Mouse (Mus musculus) intestine, embryonic 16.5 days (tissue): ENCODE results near the gene Ky. TPM values are rescaled to one million over a fixed set of nuclear protein-coding genes. Genes with fewer than 3 reads are reported as not detected.

ENCODE experiments used
- ATAC-seq: fragments of 200-750 bp; cut with Nextera tagmentation; 2 replicates; pipeline ENCODE4 v1.8.0; 2017; ENCODE audit warnings: moderate TSS enrichment, moderate library complexity
- H3K27ac ChIP-seq: fragments of 300-500 bp; sonication (generic); 2 replicates; pipeline ENCODE4 v1.5.1; 2014; ENCODE audit warnings: mild to moderate bottlenecking, low read length
- H3K27me3 ChIP-seq: fragments of 300-500 bp; sonication (generic); replicated peaks from 2 replicates; pipeline ENCODE4 v1.6.1; 2014; ENCODE audit warnings: low read length, control low read depth, mixed read lengths; ENCODE audit not compliant: control insufficient read depth, insufficient read depth
- H3K36me3 ChIP-seq: fragments of 300-500 bp; sonication (generic); 2 replicates; pipeline ENCODE4 v1.6.1; 2014; ENCODE audit warnings: low read length, control low read depth; ENCODE audit not compliant: control insufficient read depth, insufficient read depth
- H3K4me1 ChIP-seq: fragments of 300-500 bp; sonication (generic); 2 replicates; pipeline ENCODE4 v1.6.1; 2014; ENCODE audit warnings: low read length, control low read depth, mixed read lengths; ENCODE audit not compliant: control insufficient read depth, insufficient read depth
- H3K4me2 ChIP-seq: fragments of 300-500 bp; sonication (generic); 2 replicates; pipeline ENCODE4 v1.6.1; 2014; ENCODE audit warnings: low read depth, low read length, control low read depth
- H3K4me3 ChIP-seq: fragments of 300-500 bp; sonication (generic); 2 replicates; pipeline ENCODE4 v1.5.1; 2014; ENCODE audit warnings: mild to moderate bottlenecking, low read length
- H3K9ac ChIP-seq: fragments of 300-500 bp; sonication (generic); 2 replicates; pipeline ENCODE4 v1.6.1; 2014; ENCODE audit warnings: low read depth, low read length
- H3K9me3 ChIP-seq: fragments of 300-500 bp; sonication (generic); 2 replicates; pipeline ENCODE4 v1.6.1; 2016; ENCODE audit warnings: low read length, control low read depth; ENCODE audit not compliant: control insufficient read depth
- WGBS: fragments of 180-500 bp; shearing (Covaris S2); extraction: QIAGEN DNeasy Blood & Tissue Kit; methylation state at CpG from one replicate; pipeline ENCODE4 v1.1.7; 2014; 5-methylcytosine and 5-hydroxymethylcytosine counted together
- polyA plus RNA-seq: library from polyadenylated mRNA; unstranded; fragments of >200 nt; fragmentation: Nextera tagmentation; extraction: Ambion mirVana; gene quantifications from 2 replicates; pipeline ENCODE4 v1.2.1, GENCODE M21; 2015

The Ky gene
- polyA plus RNA-seq = 0.34 TPM in 2 replicates

DNA sequence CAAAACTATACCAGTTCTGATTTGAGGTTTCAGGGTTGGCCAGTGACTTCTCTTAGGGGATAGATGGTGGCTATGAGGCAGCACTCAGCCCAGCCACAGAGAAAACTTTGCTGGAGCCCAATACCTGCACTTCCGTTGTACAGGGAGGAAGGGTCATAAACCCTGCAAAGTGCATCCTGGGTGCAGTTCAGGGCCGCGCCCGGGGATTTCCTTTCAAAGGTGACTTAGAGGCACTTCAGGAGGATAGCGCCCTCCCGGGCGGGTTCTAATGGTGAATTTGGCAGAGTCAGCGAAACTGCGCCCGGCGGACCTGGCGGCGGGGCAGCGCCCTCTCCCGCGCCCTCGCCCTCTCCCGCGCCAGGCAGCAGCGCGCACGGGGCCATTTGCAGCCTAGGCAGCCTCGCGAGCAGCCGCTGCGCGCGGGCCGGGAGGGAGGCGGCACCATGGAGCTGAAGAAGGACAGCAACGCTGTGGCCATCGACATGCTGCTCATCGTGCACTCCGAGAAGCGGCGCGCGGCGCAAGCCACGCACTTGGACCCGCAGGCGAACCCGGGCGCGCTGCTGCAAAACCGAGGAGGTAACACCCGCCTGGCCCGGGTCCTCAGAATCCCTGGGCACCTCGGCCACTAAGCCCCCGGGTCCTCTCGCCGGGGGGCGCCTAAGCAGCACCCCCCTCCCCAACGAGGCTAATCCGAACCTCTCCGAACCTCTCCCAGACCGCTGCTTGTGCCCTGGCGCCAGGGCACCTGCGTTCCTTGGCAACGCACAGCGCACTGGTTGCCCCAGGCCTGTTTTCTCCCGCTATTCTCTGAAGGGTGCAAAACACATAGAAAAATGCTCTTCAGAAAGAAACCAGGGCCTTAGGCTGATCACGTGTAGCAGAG is at the start of gene Ky:
Gene Ky (plus strand): TSS at position 51 of the 886 bp plus-strand sequence.
- Histone ChIP-seq H3K4me2 (peak within 1 kb of the TSS; percentile 78), H3K27me3 (peaks cover 19% of the 10 kb centered on the region; the same call in 1 of the 2 replicates), H3K9me3 (no peaks in the 10 kb centered on the region), H3K4me1 (peaks cover 9% of the 10 kb centered on the region), H3K9ac (peak within 1 kb of the TSS; percentile 43; the same call in 1 of the 2 replicates), H3K27ac (no peak within 1 kb of the TSS), H3K36me3 (no peaks in the 10 kb centered on the region), H3K4me3 (peak within 1 kb of the TSS; percentile 46)
- 2% methylated on average over 63 of the region's 63 CpGs for WGBS
- ATAC-seq = peak; percentile 63

GRCm38 (mm10) chr9:102462251-102462650 is 43.3 kb upstream of the Ky start:
- H3K4me2 ChIP-seq = no peak overlapping the region
- no peaks in the 10 kb centered on the region for H3K9me3 ChIP-seq
- ATAC-seq = no peak
- 93% methylated on average over 10 of the region's 10 CpGs for WGBS
- H3K9ac ChIP-seq = no peak overlapping the region
- H3K27me3 ChIP-seq = no peaks in the 10 kb centered on the region
- H3K4me3 ChIP-seq = no peak overlapping the region
- no peaks in the 10 kb centered on the region for H3K4me1 ChIP-seq
- no peak overlapping the region for H3K27ac ChIP-seq
- no peaks in the 10 kb centered on the region for H3K36me3 ChIP-seq

DNA sequence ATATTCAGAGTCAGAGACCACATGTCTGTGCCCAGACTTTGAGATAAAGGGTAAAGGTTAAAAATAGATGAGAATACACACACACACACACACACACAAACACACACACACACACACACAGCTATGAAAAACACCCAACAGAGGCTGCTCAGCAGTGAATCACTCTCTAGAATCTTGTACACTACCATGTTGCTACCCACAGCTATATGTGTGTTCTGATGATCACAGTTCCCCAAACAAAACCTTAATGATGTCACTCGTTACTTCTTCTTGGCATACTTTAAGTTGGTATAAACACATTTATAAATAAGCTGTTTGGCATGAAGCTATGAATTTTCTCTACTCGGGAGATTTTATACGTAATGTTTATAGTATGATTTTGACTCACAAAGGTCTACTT is 40.5 kb upstream of the Ky start:
- no peaks in the 10 kb centered on the region for H3K9me3 ChIP-seq
- no peaks in the 10 kb centered on the region for H3K27me3 ChIP-seq
- H3K36me3 ChIP-seq = no peaks in the 10 kb centered on the region
- no peak overlapping the region for H3K4me3 ChIP-seq
- no peak for ATAC-seq
- no peak overlapping the region for H3K27ac ChIP-seq
- no peak overlapping the region for H3K9ac ChIP-seq
- no peaks in the 10 kb centered on the region for H3K4me1 ChIP-seq
- 64% methylated on average over 3 of the region's 3 CpGs for WGBS
- no peak overlapping the region for H3K4me2 ChIP-seq

- peak; percentile 44; the same call in 1 of the 2 replicates for ATAC-seq
- no peaks in the 10 kb centered on the region for H3K27me3 ChIP-seq
- H3K4me1 ChIP-seq = no peaks in the 10 kb centered on the region
- H3K9ac ChIP-seq = no peak overlapping the region
- no peaks in the 10 kb centered on the region for H3K9me3 ChIP-seq
- H3K4me2 ChIP-seq = no peak overlapping the region
- H3K27ac ChIP-seq = no peak overlapping the region
- WGBS = 45% methylated on average over 5 of the region's 5 CpGs
- no peaks in the 10 kb centered on the region for H3K36me3 ChIP-seq
- no peak overlapping the region for H3K4me3 ChIP-seq
These were observed 39.8 kb upstream of the Ky start for GRCm38 (mm10) chr9:102465726-102466125.

GRCm38 (mm10) chr9:102470076-102470819 is 35.3 kb upstream of the Ky start:
- 76% methylated on average over 2 of the region's 2 CpGs for WGBS
- no peaks in the 10 kb centered on the region for H3K36me3 ChIP-seq
- no peaks in the 10 kb centered on the region for H3K27me3 ChIP-seq
- no peaks in the 10 kb centered on the region for H3K9me3 ChIP-seq
- H3K4me3 ChIP-seq = no peak overlapping the region
- no peaks in the 10 kb centered on the region for H3K4me1 ChIP-seq
- peak; percentile 23; the same call in 1 of the 2 replicates for ATAC-seq
- H3K27ac ChIP-seq = no peak overlapping the region
- H3K9ac ChIP-seq = no peak overlapping the region
- no peak overlapping the region for H3K4me2 ChIP-seq

- Histone ChIP-seq H3K27me3 (no peaks in the 10 kb centered on the region), H3K9ac (no peak overlapping the region), H3K36me3 (no peaks in the 10 kb centered on the region), H3K4me2 (no peak overlapping the region), H3K27ac (no peak overlapping the region), H3K4me1 (no peaks in the 10 kb centered on the region), H3K4me3 (no peak overlapping the region), H3K9me3 (no peaks in the 10 kb centered on the region)
- 80% methylated on average over 6 of the region's 6 CpGs for WGBS
- no peak for ATAC-seq
These were observed 27.6 kb upstream of the Ky start for GRCm38 (mm10) chr9:102477767-102478450.

DNA sequence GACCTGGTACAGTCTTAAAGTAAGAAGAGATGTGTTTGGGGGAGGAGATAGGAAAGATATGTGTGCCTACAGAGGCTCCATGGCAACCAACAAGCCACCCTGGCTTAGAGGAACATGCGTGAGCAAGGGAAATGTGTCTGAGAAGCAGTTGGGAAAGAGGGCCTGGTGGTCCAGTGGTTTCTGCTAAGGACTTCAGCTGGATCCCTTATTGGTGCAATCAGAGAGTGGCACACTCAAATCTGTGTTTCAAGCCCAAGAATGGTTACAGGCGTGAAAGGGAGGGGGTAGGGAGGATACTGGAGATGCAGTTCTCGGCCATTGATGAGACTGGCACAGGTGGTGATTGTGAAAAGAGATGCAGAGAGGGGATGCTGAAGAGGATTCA is 27.1 kb upstream of the Ky start:
- Histone ChIP-seq H3K9me3 (no peaks in the 10 kb centered on the region), H3K27ac (no peak overlapping the region), H3K9ac (no peak overlapping the region), H3K4me2 (no peak overlapping the region), H3K36me3 (no peaks in the 10 kb centered on the region), H3K4me1 (no peaks in the 10 kb centered on the region), H3K27me3 (no peaks in the 10 kb centered on the region), H3K4me3 (no peak overlapping the region)
- 81% methylated on average over 3 of the region's 3 CpGs for WGBS
- ATAC-seq = no peak

DNA sequence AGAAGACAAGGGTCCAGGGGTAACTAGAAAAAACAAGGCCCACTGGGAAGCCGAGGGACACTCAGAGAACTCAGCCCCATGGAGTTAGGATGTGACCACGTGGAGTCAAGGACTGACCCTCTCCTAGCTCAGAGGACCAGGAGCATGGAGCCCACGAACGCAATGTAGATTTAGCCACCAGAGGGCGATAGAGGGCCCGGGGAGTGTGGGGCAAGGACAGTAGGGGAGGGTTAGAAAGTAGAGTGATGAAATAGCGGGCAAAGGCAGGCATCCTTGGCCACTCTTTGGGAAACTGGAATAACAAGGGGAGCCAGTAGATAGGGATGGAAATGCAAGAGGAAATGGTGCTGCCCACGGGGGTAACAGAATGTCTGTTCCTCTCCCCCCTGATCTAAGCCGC is 26.5 kb upstream of the Ky start:
- Histone ChIP-seq H3K9me3 (no peaks in the 10 kb centered on the region), H3K4me1 (no peaks in the 10 kb centered on the region), H3K27me3 (no peaks in the 10 kb centered on the region), H3K36me3 (no peaks in the 10 kb centered on the region), H3K9ac (no peak overlapping the region), H3K27ac (no peak overlapping the region), H3K4me3 (no peak overlapping the region), H3K4me2 (no peak overlapping the region)
- WGBS = 52% methylated on average over 9 of the region's 9 CpGs
- ATAC-seq = no peak
